Mouse (Mus musculus): ENCODE results near the gene Ctbs.

GRCm38 (mm10) chr3:146433681-146434350 is 15.8 kb upstream of the Ctbs start:
- TF ChIP-seq GATA1 (IDR thresholded peaks at IDR 0.05; ENCODE audit: low read length), result no peak
- no peak for TF ChIP-seq TAL1 (IDR thresholded peaks at IDR 0.05; ENCODE audit: low read length)
